Mouse (Mus musculus): ENCODE results near the gene Gm6803. TPM values are rescaled to one million over a fixed set of nuclear protein-coding genes. Genes with fewer than 3 reads are reported as not detected.

Gm6803 gene
- not detected for polyA plus RNA-seq (2017; shearing (Covaris generic))

DNA sequence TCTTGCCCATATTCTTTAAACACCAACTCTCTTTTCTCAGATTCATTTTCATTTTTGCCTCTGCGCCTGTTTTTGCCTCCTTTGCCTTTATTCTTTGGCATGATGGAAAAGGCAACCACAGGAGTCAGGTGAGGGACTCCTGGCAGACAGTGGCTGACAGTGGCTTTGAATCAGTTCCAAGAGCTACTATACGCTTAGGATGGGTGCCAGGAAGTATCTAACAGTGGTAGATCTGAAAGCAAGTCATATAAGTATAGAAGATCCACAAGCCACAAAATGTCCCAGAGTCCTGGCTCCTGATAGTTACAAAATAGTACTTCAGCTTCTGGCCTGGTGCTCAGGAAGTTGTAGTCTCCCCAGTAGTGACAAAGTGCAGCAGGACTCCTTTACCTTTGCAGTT is at the start of gene Gm6803:
Gm6803 (minus strand) TSS at position 101 of the 400 bp plus-strand sequence.

GRCm38 (mm10) chr12:88026704-88027103 is 8.1 kb upstream of the Gm6803 start, which contains the start of gene Gm2056:
Gene Gm2056 (plus strand): TSS chr12:88027004.

GRCm38 (mm10) chr12:88011548-88011947 is 7.0 kb downstream of the Gm6803 start, which contains the start of gene Gm2075:
Gene Gm2075 (plus strand): TSS chr12:88011848.

Other genes starting within 250 kb of the Gm6803 start
- not detected for gene Gm21319, start 243.0 kb downstream of the Gm6803 start, polyA plus RNA-seq (2017; shearing (Covaris generic))
- not detected for gene Gm21936, start 223.3 kb downstream of the Gm6803 start, polyA plus RNA-seq (2017; shearing (Covaris generic))
- gene BB287469, start 202.2 kb downstream of the Gm6803 start, polyA plus RNA-seq (2017; shearing (Covaris generic)): not detected
- gene Gm2001, start 176.4 kb downstream of the Gm6803 start, polyA plus RNA-seq (2017; shearing (Covaris generic)): not detected
- not detected for gene Gm2016, start 144.7 kb downstream of the Gm6803 start, polyA plus RNA-seq (2017; shearing (Covaris generic))
- not detected for gene Gm2022, start 123.4 kb downstream of the Gm6803 start, polyA plus RNA-seq (2017; shearing (Covaris generic))
- gene Gm2035, start 98.9 kb downstream of the Gm6803 start, polyA plus RNA-seq (2017; shearing (Covaris generic)): not detected
- not detected for gene Gm2042, start 64.7 kb downstream of the Gm6803 start, polyA plus RNA-seq (2017; shearing (Covaris generic))
- gene Gm2075, start 6.9 kb downstream of the Gm6803 start, polyA plus RNA-seq (2017; shearing (Covaris generic)): not detected
- not detected for gene Gm2056, start 8.2 kb upstream of the Gm6803 start, polyA plus RNA-seq (2017; shearing (Covaris generic))
- gene Gm16368, start 64.9 kb upstream of the Gm6803 start, polyA plus RNA-seq (2017; shearing (Covaris generic)): not detected
- gene Gm10436, start 163.3 kb upstream of the Gm6803 start, polyA plus RNA-seq (2017; shearing (Covaris generic)): not detected
- not detected for gene Gm8332, start 231.3 kb upstream of the Gm6803 start, polyA plus RNA-seq (2017; shearing (Covaris generic))

Data from CD4-positive, CD25-positive, alpha-beta regulatory T cell, adult 9 weeks (primary cell).